Mouse (Mus musculus): ENCODE results near the gene Zfp664. TPM values are rescaled to one million over a fixed set of nuclear protein-coding genes. Genes with fewer than 3 reads are reported as not detected.

The Zfp664 gene
- 94.6 and 105 TPM in 2 replicates for polyA plus RNA-seq (2014; fragmentation: Nextera tagmentation; extraction: Ambion mirVana)

DNA sequence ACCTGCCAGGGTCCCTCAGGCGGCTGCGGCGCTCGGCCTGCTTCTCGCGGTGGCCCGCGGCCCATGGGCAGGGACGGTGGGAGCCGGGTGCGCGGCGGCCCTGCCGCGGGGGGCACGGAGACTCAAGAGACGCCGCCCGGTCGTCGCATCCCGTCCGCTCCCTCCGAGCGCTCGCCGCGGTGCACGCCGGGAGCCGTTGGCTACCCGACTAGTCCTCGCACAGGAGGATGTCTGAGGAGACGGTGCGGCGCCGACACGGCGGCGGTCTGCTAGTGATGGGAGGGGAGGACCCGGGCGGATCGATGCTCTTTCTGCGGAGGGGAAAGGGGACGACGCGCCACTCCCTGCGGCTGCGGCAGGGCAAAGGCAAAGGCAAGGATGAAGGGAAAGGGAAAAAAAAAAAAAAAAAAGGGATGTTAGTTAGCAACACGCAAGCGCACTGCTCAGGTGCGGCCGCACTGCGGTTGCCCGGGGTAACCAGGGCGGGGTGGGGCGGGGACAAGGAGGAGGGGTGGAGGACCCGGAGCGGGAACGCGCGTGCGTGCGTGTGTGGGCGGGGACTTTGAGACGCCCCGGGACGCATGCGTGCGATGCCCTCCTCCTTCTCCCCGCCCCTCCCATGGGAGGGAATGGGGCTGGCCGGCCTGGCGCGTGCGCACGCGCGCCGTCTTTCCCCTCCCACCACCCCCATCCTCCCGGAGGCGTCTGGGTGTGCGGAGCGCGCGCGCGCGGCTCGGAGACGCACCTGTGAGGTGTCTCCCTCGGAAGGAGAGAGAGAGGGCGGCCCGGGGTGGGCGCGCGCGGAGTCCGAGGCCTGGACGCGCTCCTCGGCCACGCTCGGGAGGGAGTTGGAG lies at the start of gene Zfp664, which contains the start of gene Ccdc92:
Zfp664 (plus strand) TSS at position 679 of the 854 bp plus-strand sequence.
Ccdc92 (minus strand) TSS at position 412 of the 854 bp plus-strand sequence.
- Histone ChIP-seq H3K4me2 (ENCODE audit: low read length) (peak within 1 kb of the TSS; percentile 94), H3K4me3 (ENCODE audit: low read depth, low read length) (peak within 1 kb of the TSS; percentile 93), H3K9ac (ENCODE audit: low read length) (peak within 1 kb of the TSS; percentile 94), H3K4me1 (ENCODE audit: control insufficient read depth, insufficient read depth, low read length) (peaks cover 29% of the 10 kb centered on the region), H3K36me3 (ENCODE audit: control insufficient read depth, insufficient read depth, low read length) (peaks cover 13% of the 10 kb centered on the region), H3K27ac (ENCODE audit: low read depth, low read length) (peak within 1 kb of the TSS; percentile 96), H3K27me3 (replicated peaks; ENCODE audit: control insufficient read depth, insufficient read depth, low read length) (no peaks in the 10 kb centered on the region), H3K9me3 (replicated peaks; ENCODE audit: control insufficient read depth, low read length) (no peaks in the 10 kb centered on the region)
- ATAC-seq (peak; percentile 90), DNase-seq (ENCODE audit: low spot score) (peak; percentile 99)
- whole genome bisulfite sequencing, result under 1% methylated on average over 96 of the region's 103 CpGs

DNA sequence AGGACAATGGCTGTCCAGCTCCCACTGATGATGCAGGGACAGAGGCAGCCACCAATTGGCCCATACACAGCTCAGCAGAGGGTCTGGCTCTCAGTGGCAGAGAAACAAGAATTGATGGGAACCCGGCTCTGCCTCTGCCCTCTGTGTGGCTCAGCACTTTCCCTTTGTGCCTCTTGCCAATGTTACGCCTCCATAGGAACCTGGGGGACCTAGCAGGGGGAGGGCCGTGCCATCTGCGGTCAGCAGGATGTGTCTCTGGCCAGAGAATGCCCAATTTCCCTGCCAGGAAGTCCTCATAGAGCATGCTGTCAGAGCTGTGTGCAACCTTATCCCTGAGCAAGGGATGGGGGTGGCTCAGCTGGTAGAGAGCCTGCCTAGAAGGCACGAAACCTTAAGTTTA lies 47.7 kb upstream of the Zfp664 start:
- WGBS, result 69% methylated on average over 5 of the region's 5 CpGs
- H3K9ac ChIP-seq (ENCODE audit: low read length), result no peak overlapping the region
- no peak for DNase-seq (ENCODE audit: low spot score)

DNA sequence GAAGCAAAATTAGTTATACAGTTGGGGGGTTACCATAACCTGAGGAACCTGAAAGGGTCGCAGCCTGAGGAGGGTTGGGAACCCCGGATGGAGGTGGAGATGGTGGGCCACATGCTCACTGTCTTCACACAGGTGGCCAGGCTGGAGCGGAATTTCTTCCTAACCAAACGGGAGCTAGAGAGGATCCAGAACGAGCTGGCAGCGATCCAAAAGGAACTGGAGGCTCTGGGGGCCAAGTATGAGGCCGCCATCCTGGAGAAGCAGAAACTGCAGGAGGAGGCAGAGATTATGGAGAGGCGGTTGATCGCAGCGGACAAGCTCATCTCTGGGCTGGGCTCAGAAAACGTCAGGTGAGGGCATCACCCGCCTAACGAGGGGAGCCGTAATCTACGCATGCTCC lies 45.4 kb upstream of the Zfp664 start:
- H3K9ac ChIP-seq (ENCODE audit: low read length), result no peak overlapping the region
- no peaks in the 10 kb centered on the region for H3K27me3 ChIP-seq (replicated peaks; ENCODE audit: control insufficient read depth, insufficient read depth, low read length)
- no peak overlapping the region for H3K27ac ChIP-seq (ENCODE audit: low read depth, low read length)
- no peaks in the 10 kb centered on the region for H3K36me3 ChIP-seq (ENCODE audit: control insufficient read depth, insufficient read depth, low read length)
- 82% methylated on average over 15 of the region's 15 CpGs for WGBS
- no peak overlapping the region for H3K4me3 ChIP-seq (ENCODE audit: low read depth, low read length)
- no peaks in the 10 kb centered on the region for H3K9me3 ChIP-seq (replicated peaks; ENCODE audit: control insufficient read depth, low read length)
- DNase-seq (ENCODE audit: low spot score), result no peak
- H3K4me2 ChIP-seq (ENCODE audit: low read length), result no peak overlapping the region
- ATAC-seq, result no peak
- no peaks in the 10 kb centered on the region for H3K4me1 ChIP-seq (ENCODE audit: control insufficient read depth, insufficient read depth, low read length)

More for the DNA sequence above, 47.7 kb upstream of the Zfp664 start:
- H3K4me2 ChIP-seq (ENCODE audit: low read length), result no peak overlapping the region
- H3K4me3 ChIP-seq (ENCODE audit: low read depth, low read length), result no peak overlapping the region
- no peak overlapping the region for H3K27ac ChIP-seq (ENCODE audit: low read depth, low read length)
- H3K9me3 ChIP-seq (replicated peaks; ENCODE audit: control insufficient read depth, low read length), result no peaks in the 10 kb centered on the region
- no peaks in the 10 kb centered on the region for H3K36me3 ChIP-seq (ENCODE audit: control insufficient read depth, insufficient read depth, low read length)
- H3K27me3 ChIP-seq (replicated peaks; ENCODE audit: control insufficient read depth, insufficient read depth, low read length), result no peaks in the 10 kb centered on the region
- no peaks in the 10 kb centered on the region for H3K4me1 ChIP-seq (ENCODE audit: control insufficient read depth, insufficient read depth, low read length)
- ATAC-seq, result no peak

DNA sequence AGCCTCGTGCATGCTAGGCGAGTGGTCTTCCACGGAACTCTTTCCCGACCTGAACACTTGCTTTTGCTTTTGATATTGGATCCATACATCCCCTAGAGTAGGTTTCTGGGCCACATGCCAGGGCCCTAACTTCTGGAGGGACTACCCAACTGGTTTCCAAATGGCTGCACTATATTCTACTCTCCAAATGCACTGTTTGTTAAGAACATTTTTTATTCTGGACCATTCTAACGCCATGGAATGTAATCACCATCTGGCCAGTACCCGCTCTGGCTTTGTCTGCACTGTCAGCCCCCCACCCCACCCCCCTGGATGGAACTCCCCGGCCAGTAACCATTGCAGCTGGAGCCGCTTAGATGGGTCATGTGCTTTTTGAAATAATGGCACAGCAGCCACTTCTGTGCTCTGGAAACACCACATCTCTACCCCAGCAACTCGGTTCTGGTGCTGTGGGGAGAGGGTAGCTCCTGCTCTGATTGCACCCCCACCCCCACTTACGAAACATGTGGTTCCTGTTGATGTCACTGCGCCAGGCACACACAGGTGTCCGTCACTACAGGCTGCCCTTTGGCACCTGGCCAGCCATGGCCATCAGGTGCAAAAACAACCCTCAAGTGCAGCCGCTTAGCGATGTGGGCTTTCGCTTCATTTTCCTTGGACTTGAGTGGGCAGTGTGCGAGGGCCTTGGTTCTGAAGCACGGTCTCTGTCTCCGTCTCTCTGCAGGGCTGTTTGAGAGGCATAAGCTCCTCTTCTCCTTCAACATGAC lies 40.2 kb upstream of the Zfp664 start:
- no peak overlapping the region for H3K4me3 ChIP-seq (ENCODE audit: low read depth, low read length)
- no peak overlapping the region for H3K9ac ChIP-seq (ENCODE audit: low read length)
- H3K36me3 ChIP-seq (ENCODE audit: control insufficient read depth, insufficient read depth, low read length), result no peaks in the 10 kb centered on the region
- H3K27ac ChIP-seq (ENCODE audit: low read depth, low read length), result no peak overlapping the region
- H3K27me3 ChIP-seq (replicated peaks; ENCODE audit: control insufficient read depth, insufficient read depth, low read length), result no peaks in the 10 kb centered on the region
- no peaks in the 10 kb centered on the region for H3K9me3 ChIP-seq (replicated peaks; ENCODE audit: control insufficient read depth, low read length)
- 81% methylated on average over 18 of the region's 18 CpGs for WGBS
- ATAC-seq (no peak), DNase-seq (ENCODE audit: low spot score) (no peak)
- H3K4me2 ChIP-seq (ENCODE audit: low read length), result no peak overlapping the region
- no peaks in the 10 kb centered on the region for H3K4me1 ChIP-seq (ENCODE audit: control insufficient read depth, insufficient read depth, low read length)

DNA sequence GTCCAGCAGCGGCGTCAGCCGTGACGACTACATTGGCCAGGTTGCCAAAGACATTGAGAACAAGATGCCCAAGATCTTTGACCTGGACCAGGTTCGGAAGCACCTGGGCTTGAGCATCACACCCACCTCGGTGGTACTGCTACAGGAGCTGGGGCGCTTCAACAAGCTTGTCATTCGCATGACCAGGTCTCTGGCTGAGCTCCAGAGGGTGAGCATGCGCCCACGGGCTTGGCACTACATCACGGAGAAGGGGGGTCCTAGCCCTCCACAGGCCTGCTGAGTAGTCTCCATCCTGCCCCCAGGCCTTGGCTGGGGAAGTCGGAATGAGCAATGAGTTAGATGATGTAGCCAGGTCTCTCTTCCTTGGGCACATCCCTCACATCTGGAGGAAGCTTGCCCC lies 32.2 kb upstream of the Zfp664 start:
- no peaks in the 10 kb centered on the region for H3K27me3 ChIP-seq (replicated peaks; ENCODE audit: control insufficient read depth, insufficient read depth, low read length)
- no peak overlapping the region for H3K9ac ChIP-seq (ENCODE audit: low read length)
- H3K4me1 ChIP-seq (ENCODE audit: control insufficient read depth, insufficient read depth, low read length), result no peaks in the 10 kb centered on the region
- no peak overlapping the region for H3K4me2 ChIP-seq (ENCODE audit: low read length)
- DNase-seq (ENCODE audit: low spot score), result no peak
- no peak overlapping the region for H3K4me3 ChIP-seq (ENCODE audit: low read depth, low read length)
- 91% methylated on average over 12 of the region's 12 CpGs for WGBS
- ATAC-seq, result no peak
- no peaks in the 10 kb centered on the region for H3K9me3 ChIP-seq (replicated peaks; ENCODE audit: control insufficient read depth, low read length)
- no peak overlapping the region for H3K27ac ChIP-seq (ENCODE audit: low read depth, low read length)
- H3K36me3 ChIP-seq (ENCODE audit: control insufficient read depth, insufficient read depth, low read length), result peaks cover 19% of the 10 kb centered on the region

DNA sequence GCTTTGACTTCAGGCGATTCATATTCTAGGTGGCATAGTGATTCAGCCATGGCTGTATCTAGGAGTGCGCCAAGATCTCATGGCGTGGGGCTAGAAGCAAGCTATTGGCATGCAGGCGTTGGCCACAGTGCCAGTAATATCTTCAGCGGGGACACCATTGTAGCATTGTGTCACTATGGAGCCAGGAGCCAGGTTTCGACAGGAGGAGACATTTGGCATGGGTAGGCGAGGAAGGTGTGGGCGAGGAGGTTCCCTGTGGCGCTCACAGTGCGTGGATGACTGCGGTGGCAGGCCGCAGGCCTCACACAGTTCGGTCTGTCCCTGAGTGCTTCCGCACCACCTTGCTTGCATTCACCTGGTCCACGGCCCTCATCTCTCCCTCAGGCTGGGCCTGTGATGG lies 27.3 kb upstream of the Zfp664 start:
- Histone ChIP-seq H3K9me3 (replicated peaks; ENCODE audit: control insufficient read depth, low read length) (no peaks in the 10 kb centered on the region), H3K4me1 (ENCODE audit: control insufficient read depth, insufficient read depth, low read length) (no peaks in the 10 kb centered on the region), H3K4me2 (ENCODE audit: low read length) (no peak overlapping the region), H3K4me3 (ENCODE audit: low read depth, low read length) (no peak overlapping the region), H3K36me3 (ENCODE audit: control insufficient read depth, insufficient read depth, low read length) (peaks cover 55% of the 10 kb centered on the region), H3K27me3 (replicated peaks; ENCODE audit: control insufficient read depth, insufficient read depth, low read length) (no peaks in the 10 kb centered on the region), H3K9ac (ENCODE audit: low read length) (no peak overlapping the region), H3K27ac (ENCODE audit: low read depth, low read length) (no peak overlapping the region)
- no peak for ATAC-seq
- no peak for DNase-seq (ENCODE audit: low spot score)
- 96% methylated on average over 15 of the region's 15 CpGs for WGBS

DNA sequence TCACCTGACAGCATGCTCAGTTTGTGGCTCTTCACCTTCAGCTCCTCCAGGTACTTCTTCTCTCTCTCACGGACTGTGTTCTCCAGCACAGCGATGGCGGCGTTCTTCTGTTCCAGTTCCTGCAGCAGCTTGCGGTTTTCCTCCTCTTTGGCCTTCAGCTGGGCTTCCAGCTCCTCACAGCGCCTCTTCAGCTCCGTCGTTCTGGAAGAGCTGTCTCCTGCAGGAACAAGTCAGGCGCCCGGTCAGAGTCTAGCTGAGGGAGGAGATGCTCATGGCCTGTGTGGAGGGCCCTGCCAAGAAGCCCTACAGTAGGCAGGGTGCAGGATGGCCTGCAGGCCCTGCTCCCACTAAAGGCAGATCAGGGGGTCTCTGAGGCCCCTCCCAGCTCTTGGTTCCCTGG lies 26.4 kb upstream of the Zfp664 start:
- H3K9ac ChIP-seq (ENCODE audit: low read length), result no peak overlapping the region
- H3K36me3 ChIP-seq (ENCODE audit: control insufficient read depth, insufficient read depth, low read length), result peaks cover 55% of the 10 kb centered on the region
- H3K4me3 ChIP-seq (ENCODE audit: low read depth, low read length), result no peak overlapping the region
- H3K9me3 ChIP-seq (replicated peaks; ENCODE audit: control insufficient read depth, low read length), result no peaks in the 10 kb centered on the region
- DNase-seq (ENCODE audit: low spot score), result no peak
- no peaks in the 10 kb centered on the region for H3K27me3 ChIP-seq (replicated peaks; ENCODE audit: control insufficient read depth, insufficient read depth, low read length)
- 93% methylated on average over 10 of the region's 10 CpGs for WGBS
- H3K4me1 ChIP-seq (ENCODE audit: control insufficient read depth, insufficient read depth, low read length), result no peaks in the 10 kb centered on the region
- H3K4me2 ChIP-seq (ENCODE audit: low read length), result no peak overlapping the region
- ATAC-seq, result no peak
- no peak overlapping the region for H3K27ac ChIP-seq (ENCODE audit: low read depth, low read length)

DNA sequence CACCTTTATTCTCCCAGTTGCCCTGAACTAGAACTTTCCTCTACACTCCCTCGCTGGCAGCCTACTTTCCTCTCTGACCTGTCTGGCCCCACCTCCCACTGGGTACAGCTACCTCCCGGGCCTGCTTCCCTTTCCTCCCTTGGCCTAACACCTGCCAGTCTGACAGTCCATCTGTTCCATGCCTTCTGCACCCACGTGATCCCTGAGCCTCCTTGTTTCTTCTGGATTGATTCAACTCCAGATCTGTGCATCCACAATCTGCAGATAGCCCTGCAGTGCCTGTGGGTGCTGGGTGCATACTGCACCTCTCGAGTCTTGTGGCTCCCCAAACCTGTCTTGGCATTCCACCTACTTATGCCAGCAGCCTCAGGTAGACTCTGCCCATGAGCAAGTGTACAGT lies 25.9 kb upstream of the Zfp664 start:
- no peak overlapping the region for H3K27ac ChIP-seq (ENCODE audit: low read depth, low read length)
- no peak overlapping the region for H3K4me3 ChIP-seq (ENCODE audit: low read depth, low read length)
- no peak overlapping the region for H3K9ac ChIP-seq (ENCODE audit: low read length)
- no peaks in the 10 kb centered on the region for H3K4me1 ChIP-seq (ENCODE audit: control insufficient read depth, insufficient read depth, low read length)
- no peak for ATAC-seq
- H3K9me3 ChIP-seq (replicated peaks; ENCODE audit: control insufficient read depth, low read length), result no peaks in the 10 kb centered on the region
- peaks cover 55% of the 10 kb centered on the region for H3K36me3 ChIP-seq (ENCODE audit: control insufficient read depth, insufficient read depth, low read length)
- no peak for DNase-seq (ENCODE audit: low spot score)
- 77% methylated on average over 4 of the region's 4 CpGs for WGBS
- H3K27me3 ChIP-seq (replicated peaks; ENCODE audit: control insufficient read depth, insufficient read depth, low read length), result no peaks in the 10 kb centered on the region
- no peak overlapping the region for H3K4me2 ChIP-seq (ENCODE audit: low read length)

DNA sequence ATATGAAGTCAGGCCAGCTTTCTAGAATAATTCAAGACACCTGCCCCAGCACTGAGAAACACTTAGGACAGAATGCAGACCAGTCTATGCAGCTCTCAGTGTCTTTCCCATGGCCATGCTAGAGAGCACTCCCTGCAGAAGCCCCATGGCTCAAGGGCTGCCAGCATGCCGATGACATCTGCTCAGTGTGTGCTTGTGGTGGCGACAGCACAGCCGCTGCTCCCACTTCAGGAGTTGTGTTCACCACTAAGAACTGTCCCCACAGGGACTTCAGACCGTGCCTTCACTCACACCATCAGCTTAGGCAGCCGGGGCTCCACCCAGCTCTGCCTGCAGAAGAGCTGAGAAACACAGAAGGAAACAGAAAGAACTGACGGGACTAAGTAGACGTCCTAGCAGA lies 22.3 kb upstream of the Zfp664 start:
- DNase-seq (ENCODE audit: low spot score) (no peak), ATAC-seq (no peak)
- Histone ChIP-seq H3K4me2 (ENCODE audit: low read length) (no peak overlapping the region), H3K4me3 (ENCODE audit: low read depth, low read length) (no peak overlapping the region), H3K27me3 (replicated peaks; ENCODE audit: control insufficient read depth, insufficient read depth, low read length) (no peaks in the 10 kb centered on the region), H3K9ac (ENCODE audit: low read length) (no peak overlapping the region), H3K9me3 (replicated peaks; ENCODE audit: control insufficient read depth, low read length) (no peaks in the 10 kb centered on the region), H3K36me3 (ENCODE audit: control insufficient read depth, insufficient read depth, low read length) (peaks cover 37% of the 10 kb centered on the region), H3K27ac (ENCODE audit: low read depth, low read length) (no peak overlapping the region), H3K4me1 (ENCODE audit: control insufficient read depth, insufficient read depth, low read length) (no peaks in the 10 kb centered on the region)
- WGBS, result 85% methylated on average over 7 of the region's 7 CpGs
